Mouse (Mus musculus) liver, embryonic 11.5 days (tissue): ENCODE data around the gene B4galnt2. TPM values are rescaled to one million over a fixed set of nuclear protein-coding genes. Genes with fewer than 3 reads are reported as not detected.
"Not testable (repeated sequence)": the region's sequence is repeated elsewhere in the genome, so short reads cannot be mapped to it uniquely, and the experiment has no call there.

Experiments
- ATAC-seq: fragments of 200-750 bp; cut with Nextera tagmentation; replicated peaks from 2 replicates; pipeline ENCODE4 v1.8.0; 2017; ENCODE audit warnings: moderate number of reproducible peaks, mild to moderate bottlenecking, moderate TSS enrichment, moderate library complexity; ENCODE audit not compliant: low FRiP score
- DNase-seq: peaks from one replicate; pipeline ENCODE4 v3.0.0-alpha.2; 2017; ENCODE audit warnings: low spot score
- H3K27ac ChIP-seq: fragments of 300-500 bp; sonication (generic); 2 replicates; pipeline ENCODE4 v1.5.1; 2014; ENCODE audit warnings: mild to moderate bottlenecking, low read depth, low read length, control low read depth
- H3K27me3 ChIP-seq: fragments of 300-500 bp; sonication (generic); replicated peaks from 2 replicates; pipeline ENCODE4 v1.6.1; 2014; ENCODE audit warnings: low read length, mixed read lengths; ENCODE audit not compliant: control insufficient read depth, insufficient read depth
- H3K36me3 ChIP-seq: fragments of 300-500 bp; sonication (generic); 2 replicates; pipeline ENCODE4 v1.6.1; 2014; ENCODE audit warnings: mild to moderate bottlenecking, low read length, moderate library complexity, mixed read lengths; ENCODE audit not compliant: control insufficient read depth, insufficient read depth
- H3K4me1 ChIP-seq: fragments of 300-500 bp; sonication (generic); replicated peaks from 2 replicates; pipeline ENCODE4 v1.6.1; 2014; ENCODE audit warnings: low read length, mixed read lengths; ENCODE audit not compliant: control insufficient read depth, insufficient read depth
- H3K4me2 ChIP-seq: fragments of 300-500 bp; sonication (generic); 2 replicates; pipeline ENCODE4 v1.6.1; 2014; ENCODE audit warnings: mild to moderate bottlenecking, control low read depth, moderate library complexity
- H3K4me3 ChIP-seq: fragments of 300-500 bp; sonication (generic); 2 replicates; pipeline ENCODE4 v1.5.1; 2014; ENCODE audit warnings: low read depth, low read length, control low read depth
- H3K9ac ChIP-seq: fragments of 300-500 bp; sonication (generic); 2 replicates; pipeline ENCODE4 v1.6.1; 2014; ENCODE audit warnings: low read depth, low read length, control low read depth
- H3K9me3 ChIP-seq: fragments of 300-500 bp; sonication (generic); 2 replicates; pipeline ENCODE4 v1.6.1; 2016; ENCODE audit warnings: low read length, inconsistent platforms, mixed read lengths; ENCODE audit not compliant: control insufficient read depth
- WGBS: fragments of 180-500 bp; shearing (Covaris S2); extraction: QIAGEN DNeasy Blood & Tissue Kit; methylation state at CpG from one replicate; pipeline ENCODE4 v1.1.7; 2014; 5-methylcytosine and 5-hydroxymethylcytosine counted together
- polyA plus RNA-seq: library from polyadenylated mRNA; unstranded; fragments of >200 nt; fragmentation: Nextera tagmentation; extraction: Ambion mirVana; gene quantifications from 2 replicates; pipeline ENCODE4 v1.2.1, GENCODE M21; 2014

The B4galnt2 gene
- polyA plus RNA-seq, 1 experiment from 2014 or later: 0.34 TPM

DNA sequence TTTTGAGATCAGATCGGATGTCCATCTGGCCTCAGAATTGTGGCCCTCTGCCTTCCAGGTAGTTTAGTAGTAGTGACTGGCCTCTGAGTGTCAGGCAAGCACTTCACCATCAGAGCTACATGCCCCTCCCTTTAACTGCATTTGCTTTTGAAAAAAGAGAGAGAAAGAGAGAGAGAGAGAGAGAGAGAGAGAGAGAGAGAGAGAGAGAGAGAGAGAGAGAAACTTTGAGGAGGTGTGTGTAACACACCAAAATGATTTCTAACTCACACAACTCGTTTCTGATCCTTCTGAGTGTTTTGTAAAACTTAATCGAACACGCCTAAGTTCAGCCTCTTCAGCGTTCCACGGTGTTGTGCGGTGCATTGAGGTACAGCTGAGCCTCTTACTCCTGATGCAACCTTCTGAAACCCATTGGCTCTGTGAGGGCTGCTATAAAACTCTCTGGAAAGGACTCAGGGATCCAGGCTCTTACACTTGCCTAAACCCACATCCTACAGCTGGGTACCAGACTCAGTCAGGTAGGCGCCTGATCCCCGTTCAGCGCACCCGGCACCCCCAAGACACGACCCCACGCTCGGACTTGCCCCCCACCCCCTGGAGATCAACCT, 628 bp downstream of the B4galnt2 start:
- Histone ChIP-seq H3K27ac (no peak overlapping the region), H3K36me3 (no peaks in the 10 kb centered on the region), H3K4me3 (peak overlapping the region; percentile 35), H3K4me1 (peaks cover 6% of the 10 kb centered on the region), H3K9me3 (no peaks in the 10 kb centered on the region), H3K27me3 (peaks cover 60% of the 10 kb centered on the region), H3K9ac (no peak overlapping the region), H3K4me2 (peak overlapping the region; percentile 49)
- ATAC-seq (no peak), DNase-seq (no peak)
- WGBS: 5% methylated on average over 14 of the region's 14 CpGs

DNA sequence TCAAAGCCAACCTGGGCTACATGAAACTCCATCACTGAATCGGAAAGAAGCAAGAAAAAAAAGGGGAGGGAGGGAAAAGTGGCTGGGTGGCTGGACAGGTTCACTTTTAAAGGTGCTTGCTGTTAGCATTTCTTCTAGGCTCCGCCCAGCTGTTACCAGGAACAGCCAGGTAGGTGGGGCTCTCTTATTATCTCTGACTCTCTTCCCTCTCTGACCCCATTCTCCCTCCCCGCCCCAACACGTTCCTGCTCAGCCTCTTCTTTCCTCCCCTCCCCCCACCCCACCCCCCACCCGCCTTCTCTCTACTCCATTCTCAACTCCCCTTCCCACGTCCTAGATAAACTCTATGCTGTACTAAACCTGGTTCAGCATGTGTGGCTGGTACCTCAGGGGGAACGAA, 3.1 kb downstream of the B4galnt2 start:
- peaks cover 43% of the 10 kb centered on the region for H3K27me3 ChIP-seq
- no peak for ATAC-seq
- 28% methylated on average over 7 of the region's 7 CpGs for WGBS

DNA sequence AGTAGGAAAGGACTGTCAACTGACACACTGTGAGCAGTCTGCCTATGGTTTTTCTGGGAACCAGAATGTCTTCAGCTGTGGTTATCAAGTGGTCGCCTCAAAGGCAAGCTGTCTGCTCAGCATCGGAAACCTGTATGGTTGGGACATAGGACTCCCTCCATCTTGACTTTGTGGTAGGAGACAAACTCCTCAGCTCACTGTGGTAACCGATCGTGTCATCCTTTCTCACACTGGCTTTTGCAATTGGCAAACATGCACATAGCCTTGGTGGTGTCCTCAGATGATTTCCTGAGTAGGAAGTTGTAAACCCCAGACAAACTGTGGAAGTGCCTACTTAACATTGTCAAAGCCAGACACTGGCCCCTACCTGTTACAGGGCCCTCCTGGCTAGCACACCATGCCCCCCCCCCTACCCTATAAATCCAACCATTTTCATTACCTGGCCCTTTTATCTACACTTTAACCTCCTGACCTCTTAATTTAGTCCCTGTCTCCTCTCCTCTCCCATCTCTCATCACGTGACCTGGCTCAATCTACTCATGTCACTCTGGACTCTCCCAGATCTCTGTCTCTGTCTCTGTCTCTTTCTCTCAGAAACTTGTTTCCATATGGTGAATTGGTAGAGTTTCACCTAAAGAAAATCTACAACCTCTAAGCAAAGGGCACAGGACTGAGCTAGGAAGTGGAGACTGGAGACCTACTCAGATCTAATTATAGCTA, 6.7 kb downstream of the B4galnt2 start:
- Histone ChIP-seq H3K9ac (no peak overlapping the region), H3K4me2 (no peak overlapping the region), H3K4me1 (peaks cover 3% of the 10 kb centered on the region), H3K27ac (no peak overlapping the region), H3K36me3 (no peaks in the 10 kb centered on the region), H3K9me3 (no peaks in the 10 kb centered on the region), H3K27me3 (peaks cover 8% of the 10 kb centered on the region), H3K4me3 (no peak overlapping the region)
- 51% methylated on average over 5 of the region's 5 CpGs for WGBS
- ATAC-seq: no peak
- no peak for DNase-seq

More for the DNA sequence above, 3.1 kb downstream of the B4galnt2 start:
- Histone ChIP-seq H3K4me3 (no peak overlapping the region), H3K9ac (no peak overlapping the region), H3K9me3 (no peaks in the 10 kb centered on the region), H3K36me3 (no peaks in the 10 kb centered on the region), H3K27ac (no peak overlapping the region), H3K4me2 (0 out of 2 replicates have a peak overlapping the region, but pooled peaks have one; percentile 5), H3K4me1 (peaks cover 6% of the 10 kb centered on the region)
- no peak for DNase-seq

DNA sequence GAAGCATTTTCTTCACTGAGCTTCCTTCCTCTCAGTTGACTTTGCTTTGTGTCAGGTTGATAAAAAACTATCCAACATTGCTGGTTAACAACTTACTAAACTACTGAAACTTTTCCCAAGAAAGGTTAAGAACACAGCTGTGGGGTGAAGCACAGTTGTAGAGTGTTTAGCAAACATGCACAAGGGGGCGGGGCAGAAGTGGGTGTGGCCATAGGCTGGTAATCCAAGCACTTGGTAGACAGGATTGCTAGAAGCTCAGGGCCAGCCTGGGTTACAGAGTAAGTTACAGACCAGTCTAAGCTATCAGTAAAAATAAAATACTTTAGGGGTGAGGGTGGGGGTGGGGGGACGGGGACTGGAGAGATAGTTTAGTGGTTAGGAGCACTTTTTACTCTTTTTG, 10.4 kb downstream of the B4galnt2 start:
- no peaks in the 10 kb centered on the region for H3K4me1 ChIP-seq
- 0 out of 2 replicates have a peak, but pooled peaks cover 2% of the 10 kb centered on the region for H3K27me3 ChIP-seq
- no peak overlapping the region for H3K4me2 ChIP-seq
- H3K36me3 ChIP-seq: no peaks in the 10 kb centered on the region
- H3K27ac ChIP-seq: no peak overlapping the region
- no peak overlapping the region for H3K4me3 ChIP-seq
- H3K9me3 ChIP-seq: no peaks in the 10 kb centered on the region
- DNase-seq (no peak), ATAC-seq (no peak)
- WGBS: 64% methylated on average over 2 of the region's 2 CpGs
- H3K9ac ChIP-seq: no peak overlapping the region

DNA sequence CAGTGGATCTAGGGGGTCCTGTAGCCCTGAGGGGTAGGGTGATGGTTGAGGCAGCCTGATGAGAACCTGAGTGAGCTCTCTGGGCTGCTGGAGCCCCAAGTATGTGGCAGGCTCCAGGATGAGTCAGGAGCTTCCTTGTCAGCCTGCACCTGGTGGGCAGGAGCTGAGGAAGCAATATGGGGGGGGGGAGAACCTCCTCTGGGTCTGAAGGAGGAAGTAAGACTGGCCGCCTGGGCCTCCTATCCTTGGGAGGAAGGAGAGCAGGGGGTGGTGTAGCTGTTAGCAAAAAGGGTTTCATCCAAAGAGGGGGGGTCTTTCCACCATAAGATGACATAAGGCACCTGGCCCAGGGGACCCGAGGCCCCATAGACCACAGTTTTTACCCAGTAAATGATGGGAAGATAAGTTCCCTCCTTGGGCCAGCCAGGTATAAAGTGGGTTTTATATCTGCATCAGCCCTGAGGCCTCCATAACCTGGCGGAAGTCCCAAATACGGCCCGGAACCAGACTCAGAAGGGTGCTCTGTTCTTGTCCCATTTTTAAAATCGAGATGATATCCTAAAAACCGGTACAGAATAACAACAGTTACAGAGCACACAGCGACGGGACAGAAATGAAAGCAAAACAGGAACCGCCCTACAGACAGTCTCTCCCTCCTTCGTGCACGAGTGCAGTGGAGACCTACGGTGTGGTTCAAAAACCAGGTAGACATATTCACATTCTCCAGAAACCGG, 18.1 kb downstream of the B4galnt2 start:
- Histone ChIP-seq H3K4me1 (no peaks in the 10 kb centered on the region), H3K27ac (no peak overlapping the region), H3K4me3 (0 out of 2 replicates have a peak overlapping the region, but pooled peaks have one; percentile 12), H3K9ac (no peak overlapping the region), H3K27me3 (no peaks in the 10 kb centered on the region; the same call in 1 of the 2 replicates), H3K9me3 (no peaks in the 10 kb centered on the region), H3K36me3 (no peaks in the 10 kb centered on the region), H3K4me2 (peak overlapping the region; percentile 47)
- DNase-seq (no peak), ATAC-seq (no peak)
- WGBS: 54% methylated on average over 14 of the region's 14 CpGs

DNA sequence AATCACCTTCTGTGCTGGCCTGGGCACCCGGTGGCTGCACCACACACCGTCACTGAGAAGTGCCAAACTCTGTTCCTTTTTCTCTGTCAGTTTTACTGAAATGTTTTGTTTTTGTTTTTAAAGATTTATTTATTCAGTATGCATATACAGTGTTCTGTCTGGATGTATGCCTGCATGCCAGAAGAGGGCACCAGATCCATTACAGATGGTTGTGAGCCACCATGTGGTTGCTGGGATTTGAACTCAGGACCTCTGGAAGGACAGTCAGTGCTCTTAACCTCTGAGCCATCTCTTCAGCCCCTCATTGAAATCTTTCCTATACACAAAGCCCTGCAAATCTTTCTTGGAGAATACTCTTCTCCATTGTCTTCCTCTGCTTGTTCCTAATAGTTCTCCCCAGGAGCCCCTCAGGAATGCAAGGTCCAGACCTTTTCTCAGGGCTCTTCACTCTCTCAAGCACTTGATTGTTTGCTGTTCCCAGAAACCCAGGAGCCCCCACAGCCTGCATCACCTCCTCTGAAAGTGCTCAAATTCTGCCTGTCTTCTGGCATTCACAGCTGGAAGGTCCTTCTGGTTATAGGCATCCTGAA, 24.1 kb downstream of the B4galnt2 start:
- ATAC-seq: no peak
- no peak overlapping the region for H3K27ac ChIP-seq
- no peak overlapping the region for H3K4me2 ChIP-seq
- H3K4me3 ChIP-seq: no peak overlapping the region
- H3K9me3 ChIP-seq: no peaks in the 10 kb centered on the region; the same call in 1 of the 2 replicates
- WGBS: 74% methylated on average over 2 of the region's 2 CpGs
- H3K36me3 ChIP-seq: no peaks in the 10 kb centered on the region
- no peak overlapping the region for H3K9ac ChIP-seq
- DNase-seq: no peak
- H3K4me1 ChIP-seq: no peaks in the 10 kb centered on the region
- H3K27me3 ChIP-seq: no peaks in the 10 kb centered on the region; the same call in 1 of the 2 replicates

DNA sequence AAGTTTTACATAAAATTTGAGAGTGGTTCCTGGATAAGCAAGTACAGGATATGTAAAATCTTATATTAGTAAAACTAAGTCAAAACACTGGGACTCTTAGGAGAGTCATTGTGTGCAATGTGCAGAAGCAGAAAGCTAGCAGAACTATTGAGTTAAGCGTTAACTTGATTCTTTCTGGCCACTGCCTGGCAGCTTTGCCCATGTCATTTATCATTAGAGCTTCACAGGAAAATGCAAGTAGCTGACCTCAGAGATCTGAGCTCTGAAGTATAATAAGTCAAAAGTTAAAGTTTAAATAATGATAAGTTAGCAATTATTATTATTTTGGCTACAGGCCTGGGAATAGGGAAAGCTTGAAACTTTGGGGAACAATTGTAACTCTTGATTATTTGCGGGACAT, 34.8 kb downstream of the B4galnt2 start:
- not testable (repeated sequence) for H3K9me3 ChIP-seq, DNase-seq, H3K4me3 ChIP-seq, H3K36me3 ChIP-seq, H3K9ac ChIP-seq, H3K27me3 ChIP-seq, H3K27ac ChIP-seq, H3K4me1 ChIP-seq, H3K4me2 ChIP-seq, ATAC-seq
- 78% methylated on average over 2 of the region's 2 CpGs for WGBS

DNA sequence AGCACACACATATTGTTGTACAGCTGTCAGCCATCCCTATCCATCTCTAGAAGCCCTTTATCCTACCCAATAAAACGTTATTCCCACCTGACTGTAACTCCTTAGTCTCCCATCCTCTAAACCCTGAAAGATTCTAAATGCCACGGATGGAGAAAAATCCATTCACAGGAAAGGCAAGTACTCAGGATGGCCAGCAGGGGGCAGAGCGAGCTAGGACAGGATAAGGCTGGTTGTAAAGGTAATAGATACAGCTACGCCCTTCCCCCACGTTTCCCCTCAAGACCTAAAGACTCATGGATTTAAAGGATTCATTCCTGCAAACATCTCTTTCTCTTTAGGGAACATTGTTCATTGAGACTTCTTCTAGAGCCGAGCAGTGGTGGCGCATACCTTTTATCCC, 38.4 kb downstream of the B4galnt2 start:
- no peak for ATAC-seq
- Histone ChIP-seq H3K9me3 (no peaks in the 10 kb centered on the region), H3K9ac (no peak overlapping the region), H3K4me3 (no peak overlapping the region), H3K4me1 (no peaks in the 10 kb centered on the region), H3K27me3 (no peaks in the 10 kb centered on the region), H3K4me2 (peak overlapping the region; percentile 39), H3K36me3 (no peaks in the 10 kb centered on the region), H3K27ac (no peak overlapping the region)
- DNase-seq: peak; percentile 58
- 20% methylated on average over 7 of the region's 7 CpGs for WGBS
